Mouse (Mus musculus): ENCODE data around the gene Csrp3.

DNA sequence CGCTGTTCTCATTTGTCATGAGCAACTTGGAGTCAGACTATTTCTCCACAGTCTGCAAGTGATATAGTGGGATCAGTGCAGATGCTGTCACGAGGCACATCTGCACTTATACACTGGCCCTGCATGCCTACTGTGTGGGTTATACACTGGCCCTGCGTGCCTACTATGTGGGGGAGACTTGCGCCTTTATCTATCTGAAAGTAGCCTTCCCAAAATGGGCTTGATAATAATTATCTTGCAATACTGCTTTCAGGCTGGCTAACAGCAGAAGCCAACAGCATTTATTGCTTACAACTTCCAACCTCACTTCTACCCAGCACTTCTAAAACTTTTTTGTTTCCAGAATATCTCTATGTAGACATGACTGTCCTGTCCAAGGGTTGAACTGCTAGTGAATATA lies 14.0 kb upstream of the Csrp3 start:
- TF ChIP-seq CTCF (IDR thresholded peaks at IDR 0.05; ENCODE audit: low read depth, low read length) (no peak), TAL1 (conservative IDR thresholded peaks at IDR 0.05; ENCODE audit: low read depth, low read length) (no peak), GATA1 (IDR thresholded peaks at IDR 0.05; ENCODE audit: borderline replicate concordance, low read length) (no peak), POLR2AphosphoS5 (IDR thresholded peaks at IDR 0.05; ENCODE audit: insufficient replicate concordance, low read depth, low read length) (no peak), GATA2 (IDR thresholded peaks at IDR 0.05; ENCODE audit: borderline replicate concordance, low read depth, low read length) (no peak)
